Mouse (Mus musculus): ENCODE measurements around the gene Hist1h4c. TPM values are rescaled to one million over a fixed set of nuclear protein-coding genes. Genes with fewer than 3 reads are reported as not detected.
"Not testable (repeated sequence)": the region's sequence is repeated elsewhere in the genome, so short reads cannot be mapped to it uniquely, and the experiment has no call there.

The Hist1h4c gene
- 4.0 and 6.1 TPM in 2 replicates for polyA plus RNA-seq (2015; fragmentation: Nextera tagmentation; extraction: Ambion mirVana)

- peaks cover 4% of the 10 kb centered on the region; the same call in 1 of the 2 replicates for H3K4me1 ChIP-seq
- H3K4me2 ChIP-seq = peak within 1 kb of the TSS; percentile 55
- H3K36me3 ChIP-seq = no peaks in the 10 kb centered on the region
- no peaks in the 10 kb centered on the region for H3K9me3 ChIP-seq
- H3K27me3 ChIP-seq (replicated peaks) = no peaks in the 10 kb centered on the region
- H3K4me3 ChIP-seq (replicated peaks) = peak within 1 kb of the TSS; percentile 45
- peak; percentile 95 for ATAC-seq (ENCODE audit: insufficient read depth, low FRiP score, low read depth)
- whole genome bisulfite sequencing = under 1% methylated on average over 21 of the region's 22 CpGs
- peak within 1 kb of the TSS; percentile 94 for H3K27ac ChIP-seq
- H3K9ac ChIP-seq = peak within 1 kb of the TSS; percentile 6; the same call in 1 of the 2 replicates
These were observed at the start of gene Hist1h4c for GRCm38 (mm10) chr13:23698300-23698693. TSS of gene Hist1h4c (minus strand) at chr13:23698454.

- Histone ChIP-seq H3K36me3 (no peaks in the 10 kb centered on the region), H3K9me3 (no peaks in the 10 kb centered on the region), H3K4me2 (peak overlapping the region; percentile 62), H3K4me1 (peaks cover 9% of the 10 kb centered on the region; the same call in 1 of the 2 replicates), H3K9ac (no peak overlapping the region), H3K27ac (peak overlapping the region; percentile 100), H3K27me3 (replicated peaks) (no peaks in the 10 kb centered on the region), H3K4me3 (replicated peaks) (no peak overlapping the region)
- 9% methylated on average over 4 of the region's 4 CpGs for WGBS
- no peak for ATAC-seq (ENCODE audit: insufficient read depth, low FRiP score, low read depth)
These were observed 49.6 kb upstream of the Hist1h4c start for GRCm38 (mm10) chr13:23747892-23748288.

GRCm38 (mm10) chr13:23747081-23747891, 49.0 kb upstream of the Hist1h4c start:
- Histone ChIP-seq H3K4me2 (peak overlapping the region; percentile 62), H3K4me3 (replicated peaks) (peak overlapping the region; percentile 33), H3K36me3 (no peaks in the 10 kb centered on the region), H3K27me3 (replicated peaks) (no peaks in the 10 kb centered on the region), H3K4me1 (peaks cover 9% of the 10 kb centered on the region; the same call in 1 of the 2 replicates), H3K9ac (no peak overlapping the region), H3K9me3 (no peaks in the 10 kb centered on the region), H3K27ac (peak overlapping the region; percentile 100)
- 2% methylated on average over 13 of the region's 13 CpGs for WGBS
- ATAC-seq (ENCODE audit: insufficient read depth, low FRiP score, low read depth) = peak; percentile 0; the same call in 1 of the 2 replicates

GRCm38 (mm10) chr13:23746201-23747080, 48.2 kb upstream of the Hist1h4c start, which contains the start of gene Hist1h2bb:
TSS of gene Hist1h2bb (plus strand) at chr13:23746734.
- Histone ChIP-seq H3K27ac (peak within 1 kb of the TSS; percentile 100), H3K4me3 (replicated peaks) (peak within 1 kb of the TSS; percentile 44), H3K9ac (peak within 1 kb of the TSS; percentile 54), H3K4me2 (peak within 1 kb of the TSS; percentile 62)
- peak; percentile 87 for ATAC-seq (ENCODE audit: insufficient read depth, low FRiP score, low read depth)
- under 1% methylated on average over 47 of the region's 58 CpGs for WGBS
- not testable (repeated sequence) for H3K9me3 ChIP-seq; H3K36me3 ChIP-seq; H3K27me3 ChIP-seq (replicated peaks); H3K4me1 ChIP-seq

GRCm38 (mm10) chr13:23745381-23746161, 47.3 kb upstream of the Hist1h4c start, which contains the start of gene Hist1h3c:
TSS of gene Hist1h3c (minus strand) at chr13:23745602.
- Histone ChIP-seq H3K36me3 (no peaks in the 10 kb centered on the region), H3K4me3 (replicated peaks) (peak within 1 kb of the TSS; percentile 44), H3K27ac (peak within 1 kb of the TSS; percentile 100), H3K9me3 (no peaks in the 10 kb centered on the region), H3K27me3 (replicated peaks) (no peaks in the 10 kb centered on the region), H3K4me1 (peaks cover 9% of the 10 kb centered on the region; the same call in 1 of the 2 replicates), H3K4me2 (peak within 1 kb of the TSS; percentile 62), H3K9ac (peak within 1 kb of the TSS; percentile 54)
- ATAC-seq (ENCODE audit: insufficient read depth, low FRiP score, low read depth) = peak; percentile 67
- under 1% methylated on average over 28 of the region's 28 CpGs for WGBS

GRCm38 (mm10) chr13:23744421-23745380, 46.4 kb upstream of the Hist1h4c start:
- Histone ChIP-seq H3K4me2 (peak overlapping the region; percentile 62), H3K9ac (no peak overlapping the region; the same call in 1 of the 2 replicates), H3K4me1 (peaks cover 9% of the 10 kb centered on the region; the same call in 1 of the 2 replicates), H3K36me3 (no peaks in the 10 kb centered on the region), H3K4me3 (replicated peaks) (peak overlapping the region; percentile 44), H3K27me3 (replicated peaks) (no peaks in the 10 kb centered on the region), H3K27ac (peak overlapping the region; percentile 100), H3K9me3 (no peaks in the 10 kb centered on the region)
- WGBS = under 1% methylated on average over 15 of the region's 36 CpGs
- no peak for ATAC-seq (ENCODE audit: insufficient read depth, low FRiP score, low read depth)

- Histone ChIP-seq H3K4me3 (replicated peaks) (peak overlapping the region; percentile 44; the same call in 1 of the 2 replicates), H3K4me2 (peak overlapping the region; percentile 62; the same call in 1 of the 2 replicates), H3K27me3 (replicated peaks) (no peaks in the 10 kb centered on the region), H3K9me3 (no peaks in the 10 kb centered on the region), H3K27ac (peak overlapping the region; percentile 75), H3K4me1 (peaks cover 9% of the 10 kb centered on the region; the same call in 1 of the 2 replicates), H3K36me3 (no peaks in the 10 kb centered on the region), H3K9ac (no peak overlapping the region)
- WGBS = 27% methylated on average over 4 of the region's 4 CpGs
- ATAC-seq (ENCODE audit: insufficient read depth, low FRiP score, low read depth) = no peak
These were observed 45.7 kb upstream of the Hist1h4c start for GRCm38 (mm10) chr13:23743963-23744362.

- H3K9ac ChIP-seq = no peak overlapping the region
- H3K36me3 ChIP-seq = no peaks in the 10 kb centered on the region
- 83% methylated on average over 5 of the region's 5 CpGs for WGBS
- no peak overlapping the region for H3K27ac ChIP-seq
- no peak overlapping the region for H3K4me2 ChIP-seq
- H3K4me1 ChIP-seq = peaks cover 9% of the 10 kb centered on the region; the same call in 1 of the 2 replicates
- no peaks in the 10 kb centered on the region for H3K27me3 ChIP-seq (replicated peaks)
- no peak overlapping the region for H3K4me3 ChIP-seq (replicated peaks)
- H3K9me3 ChIP-seq = no peaks in the 10 kb centered on the region
- no peak for ATAC-seq (ENCODE audit: insufficient read depth, low FRiP score, low read depth)
These were observed 45.0 kb upstream of the Hist1h4c start for GRCm38 (mm10) chr13:23743215-23743614.

- Histone ChIP-seq H3K4me2 (no peak overlapping the region), H3K27ac (no peak overlapping the region)
These were observed 43.8 kb upstream of the Hist1h4c start for GRCm38 (mm10) chr13:23742007-23742406.

GRCm38 (mm10) chr13:23740910-23741309, 42.7 kb upstream of the Hist1h4c start:
- Histone ChIP-seq H3K9ac (no peak overlapping the region), H3K27ac (peak overlapping the region; percentile 99; the same call in 1 of the 2 replicates), H3K27me3 (replicated peaks) (no peaks in the 10 kb centered on the region), H3K9me3 (no peaks in the 10 kb centered on the region), H3K4me3 (replicated peaks) (peak overlapping the region; percentile 64; the same call in 1 of the 2 replicates), H3K4me1 (0 out of 2 replicates have a peak, but pooled peaks cover 2% of the 10 kb centered on the region), H3K4me2 (peak overlapping the region; percentile 95), H3K36me3 (no peaks in the 10 kb centered on the region)
- 51% methylated on average over 5 of the region's 5 CpGs for WGBS
- ATAC-seq (ENCODE audit: insufficient read depth, low FRiP score, low read depth) = no peak

More at GRCm38 (mm10) chr13:23742007-23742406, 43.8 kb upstream of the Hist1h4c start:
- H3K36me3 ChIP-seq = no peaks in the 10 kb centered on the region
- no peak overlapping the region for H3K9ac ChIP-seq
- H3K9me3 ChIP-seq = no peaks in the 10 kb centered on the region
- H3K27me3 ChIP-seq (replicated peaks) = no peaks in the 10 kb centered on the region
- no peak overlapping the region for H3K4me3 ChIP-seq (replicated peaks)
- no peak for ATAC-seq (ENCODE audit: insufficient read depth, low FRiP score, low read depth)
- 0 out of 2 replicates have a peak, but pooled peaks cover 3% of the 10 kb centered on the region for H3K4me1 ChIP-seq

All from stomach, embryonic 15.5 days (tissue).